Mouse (Mus musculus) hindbrain, embryonic 11.5 days (tissue): ENCODE results near the gene Trim40. TPM values are rescaled to one million over a fixed set of nuclear protein-coding genes. Genes with fewer than 3 reads are reported as not detected.

Experiments used
- ATAC-seq: fragments of 200-750 bp; cut with Nextera tagmentation; 2 replicates; pipeline ENCODE4 v1.8.0; 2017; ENCODE audit warnings: mild to moderate bottlenecking, moderate TSS enrichment, moderate library complexity; ENCODE audit not compliant: low FRiP score
- DNase-seq: peaks from one replicate; pipeline ENCODE4 v3.0.0-alpha.2; 2015; ENCODE audit warnings: low spot score
- H3K27ac ChIP-seq: fragments of 300-500 bp; sonication (generic); 2 replicates; pipeline ENCODE4 v1.5.1; 2014; ENCODE audit warnings: mild to moderate bottlenecking, low read depth, low read length
- H3K27me3 ChIP-seq: fragments of 300-500 bp; sonication (generic); 2 replicates; pipeline ENCODE4 v1.6.1; 2014; ENCODE audit warnings: mild to moderate bottlenecking, low read length, moderate library complexity, mixed read lengths; ENCODE audit not compliant: control insufficient read depth, insufficient read depth
- H3K36me3 ChIP-seq: fragments of 300-500 bp; sonication (generic); 2 replicates; pipeline ENCODE4 v1.6.1; 2014; ENCODE audit warnings: mild to moderate bottlenecking, low read length, moderate library complexity, mixed read lengths; ENCODE audit not compliant: control insufficient read depth, insufficient read depth
- H3K4me1 ChIP-seq: fragments of 300-500 bp; sonication (generic); replicated peaks from 2 replicates; pipeline ENCODE4 v1.6.1; 2014; ENCODE audit warnings: low read length, mixed read lengths; ENCODE audit not compliant: control insufficient read depth, insufficient read depth
- H3K4me2 ChIP-seq: fragments of 300-500 bp; sonication (generic); replicated peaks from 2 replicates; pipeline ENCODE4 v1.6.1; 2014; ENCODE audit warnings: mild to moderate bottlenecking, low read depth, low read length
- H3K4me3 ChIP-seq: fragments of 300-500 bp; sonication (generic); 2 replicates; pipeline ENCODE4 v1.5.1; 2014; ENCODE audit warnings: low read depth, low read length
- H3K9ac ChIP-seq: fragments of 300-500 bp; sonication (generic); 2 replicates; pipeline ENCODE4 v1.6.1; 2014; ENCODE audit warnings: low read depth, low read length
- H3K9me3 ChIP-seq: fragments of 300-500 bp; sonication (generic); 2 replicates; pipeline ENCODE4 v1.6.1; 2016; ENCODE audit warnings: low read length; ENCODE audit not compliant: control insufficient read depth
- WGBS: fragments of 180-500 bp; shearing (Covaris S2); extraction: QIAGEN DNeasy Blood & Tissue Kit; methylation state at CpG from one replicate; pipeline ENCODE4 v1.1.7; 2014; 5-methylcytosine and 5-hydroxymethylcytosine counted together
- polyA plus RNA-seq: library from polyadenylated mRNA; unstranded; fragments of >200 nt; fragmentation: Nextera tagmentation; extraction: Ambion mirVana; gene quantifications from 2 replicates; pipeline ENCODE4 v1.2.1, GENCODE M21; 2014

The Trim40 gene
- polyA plus RNA-seq, 1 experiment from 2014 or later = not detected

GRCm38 (mm10) chr17:36840961-36841445 lies 48.9 kb downstream of the Trim40 start:
- no peak for DNase-seq
- Histone ChIP-seq H3K4me2 (no peak overlapping the region), H3K36me3 (no peaks in the 10 kb centered on the region), H3K27me3 (no peaks in the 10 kb centered on the region), H3K9me3 (no peaks in the 10 kb centered on the region), H3K4me3 (no peak overlapping the region), H3K27ac (no peak overlapping the region), H3K4me1 (no peaks in the 10 kb centered on the region; the same call in 1 of the 2 replicates), H3K9ac (no peak overlapping the region)
- ATAC-seq = no peak

- Histone ChIP-seq H3K9me3 (no peaks in the 10 kb centered on the region), H3K27me3 (no peaks in the 10 kb centered on the region), H3K27ac (no peak overlapping the region), H3K4me2 (no peak overlapping the region), H3K36me3 (no peaks in the 10 kb centered on the region), H3K9ac (no peak overlapping the region), H3K4me1 (no peaks in the 10 kb centered on the region; the same call in 1 of the 2 replicates), H3K4me3 (no peak overlapping the region)
- DNase-seq = no peak
- no peak for ATAC-seq
- 87% methylated on average over 3 of the region's 3 CpGs for WGBS
These were observed 50.0 kb downstream of the Trim40 start for GRCm38 (mm10) chr17:36839931-36840330.

GRCm38 (mm10) chr17:36839001-36839400 lies 50.9 kb downstream of the Trim40 start:
- no peak for DNase-seq
- H3K4me3 ChIP-seq = no peak overlapping the region
- no peaks in the 10 kb centered on the region for H3K36me3 ChIP-seq
- ATAC-seq = no peak
- no peak overlapping the region for H3K9ac ChIP-seq
- no peaks in the 10 kb centered on the region; the same call in 1 of the 2 replicates for H3K4me1 ChIP-seq
- H3K27me3 ChIP-seq = no peaks in the 10 kb centered on the region
- 86% methylated on average over 5 of the region's 5 CpGs for WGBS
- no peaks in the 10 kb centered on the region for H3K9me3 ChIP-seq
- no peak overlapping the region for H3K27ac ChIP-seq
- no peak overlapping the region for H3K4me2 ChIP-seq

GRCm38 (mm10) chr17:36836874-36837647 lies 52.9 kb downstream of the Trim40 start, which contains the start of gene Trim26:
Trim26 (plus strand) TSS chr17:36837134.
- H3K9ac ChIP-seq = peak within 1 kb of the TSS; percentile 73
- H3K9me3 ChIP-seq = no peaks in the 10 kb centered on the region
- peak within 1 kb of the TSS; percentile 72 for H3K4me3 ChIP-seq
- peak within 1 kb of the TSS; percentile 64 for H3K4me2 ChIP-seq
- H3K27ac ChIP-seq = peak within 1 kb of the TSS; percentile 87
- peak; percentile 99 for ATAC-seq
- H3K27me3 ChIP-seq = no peaks in the 10 kb centered on the region
- no peaks in the 10 kb centered on the region for H3K36me3 ChIP-seq
- DNase-seq = peak; percentile 96
- no peaks in the 10 kb centered on the region; the same call in 1 of the 2 replicates for H3K4me1 ChIP-seq
- 0% methylated on average over 58 of the region's 58 CpGs for WGBS

GRCm38 (mm10) chr17:36836427-36836812 lies 53.5 kb downstream of the Trim40 start:
- Histone ChIP-seq H3K4me3 (peak overlapping the region; percentile 72), H3K4me1 (no peaks in the 10 kb centered on the region; the same call in 1 of the 2 replicates), H3K9me3 (no peaks in the 10 kb centered on the region), H3K27ac (peak overlapping the region; percentile 56; the same call in 1 of the 2 replicates), H3K4me2 (peak overlapping the region; percentile 64), H3K36me3 (no peaks in the 10 kb centered on the region), H3K9ac (peak overlapping the region; percentile 47), H3K27me3 (no peaks in the 10 kb centered on the region)
- peak; percentile 30 for ATAC-seq
- no peak for DNase-seq
- WGBS = 17% methylated on average over 3 of the region's 3 CpGs

GRCm38 (mm10) chr17:36835591-36836426 lies 54.1 kb downstream of the Trim40 start:
- no peak for ATAC-seq
- Histone ChIP-seq H3K27ac (no peak overlapping the region), H3K27me3 (no peaks in the 10 kb centered on the region), H3K9me3 (no peaks in the 10 kb centered on the region), H3K9ac (no peak overlapping the region), H3K4me2 (peak overlapping the region; percentile 64), H3K4me1 (no peaks in the 10 kb centered on the region; the same call in 1 of the 2 replicates), H3K4me3 (no peak overlapping the region; the same call in 1 of the 2 replicates), H3K36me3 (no peaks in the 10 kb centered on the region)
- DNase-seq = peak; percentile 61
- 34% methylated on average over 12 of the region's 12 CpGs for WGBS

- H3K27me3 ChIP-seq = no peaks in the 10 kb centered on the region
- 63% methylated on average over 4 of the region's 4 CpGs for WGBS
- no peak for ATAC-seq
These were observed 57.2 kb downstream of the Trim40 start for GRCm38 (mm10) chr17:36832694-36833093.

More at GRCm38 (mm10) chr17:36832694-36833093, 57.2 kb downstream of the Trim40 start:
- Histone ChIP-seq H3K27ac (no peak overlapping the region), H3K4me1 (no peaks in the 10 kb centered on the region; the same call in 1 of the 2 replicates), H3K36me3 (no peaks in the 10 kb centered on the region), H3K9me3 (no peaks in the 10 kb centered on the region), H3K4me2 (no peak overlapping the region), H3K4me3 (no peak overlapping the region), H3K9ac (no peak overlapping the region)
- no peak for DNase-seq
